Mouse (Mus musculus) 416B (cell line): ENCODE data around the gene Ggt5.
A peak's percentile ranks its signal among the peaks of the same experiment; 100 is the strongest.

Source experiments
- DNase-seq: peaks from one replicate; pipeline ENCODE4 v3.0.0; 2011; ENCODE audit warnings: low read depth

Gene Ggt5

GRCm38 (mm10) chr10:75568441-75568840 is 20.7 kb upstream of the Ggt5 start:
- no peak for DNase-seq

GRCm38 (mm10) chr10:75568851-75569250 is 20.3 kb upstream of the Ggt5 start:
- no peak for DNase-seq

DNA sequence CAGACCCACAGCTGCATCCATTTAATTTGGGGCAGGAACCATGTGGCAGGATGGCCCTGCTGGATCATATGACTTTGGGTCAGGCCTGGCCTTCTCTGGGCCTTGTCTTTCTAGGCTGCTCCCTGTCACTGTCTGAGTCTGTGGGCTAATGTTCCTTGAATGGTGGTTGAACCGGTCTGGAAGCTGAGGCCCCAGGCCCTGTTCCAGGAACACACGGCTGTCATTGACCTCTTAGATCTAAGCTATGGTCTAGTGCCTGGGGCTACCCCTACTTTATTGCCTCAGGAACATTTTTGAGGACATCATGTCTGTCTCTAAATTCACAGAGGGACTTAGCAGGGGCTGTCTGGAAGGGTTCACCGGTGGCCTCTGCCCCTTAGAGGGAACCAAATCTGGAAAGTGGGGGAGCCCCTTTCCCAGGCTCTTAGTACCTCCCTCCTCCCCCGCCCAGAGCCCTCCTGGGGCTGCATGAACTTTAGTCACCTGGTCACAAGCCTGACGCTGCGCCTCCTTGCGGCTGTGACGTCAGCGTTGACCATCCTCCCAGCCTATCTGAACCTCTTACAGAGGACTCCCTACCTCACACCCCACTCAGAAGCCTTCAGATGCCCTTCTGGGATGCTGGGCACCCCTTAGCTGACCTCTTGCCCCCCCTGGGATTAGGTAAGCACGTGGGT is 18.0 kb upstream of the Ggt5 start:
- DNase-seq, result no peak

- DNase-seq, result no peak
These were observed 17.2 kb upstream of the Ggt5 start for GRCm38 (mm10) chr10:75571937-75572336.

GRCm38 (mm10) chr10:75573181-75573580 is 16.0 kb upstream of the Ggt5 start:
- DNase-seq, result no peak

- DNase-seq, result no peak
These were observed 15.2 kb upstream of the Ggt5 start for GRCm38 (mm10) chr10:75573965-75574364.

GRCm38 (mm10) chr10:75579129-75579528 is 10.0 kb upstream of the Ggt5 start:
- no peak for DNase-seq

DNA sequence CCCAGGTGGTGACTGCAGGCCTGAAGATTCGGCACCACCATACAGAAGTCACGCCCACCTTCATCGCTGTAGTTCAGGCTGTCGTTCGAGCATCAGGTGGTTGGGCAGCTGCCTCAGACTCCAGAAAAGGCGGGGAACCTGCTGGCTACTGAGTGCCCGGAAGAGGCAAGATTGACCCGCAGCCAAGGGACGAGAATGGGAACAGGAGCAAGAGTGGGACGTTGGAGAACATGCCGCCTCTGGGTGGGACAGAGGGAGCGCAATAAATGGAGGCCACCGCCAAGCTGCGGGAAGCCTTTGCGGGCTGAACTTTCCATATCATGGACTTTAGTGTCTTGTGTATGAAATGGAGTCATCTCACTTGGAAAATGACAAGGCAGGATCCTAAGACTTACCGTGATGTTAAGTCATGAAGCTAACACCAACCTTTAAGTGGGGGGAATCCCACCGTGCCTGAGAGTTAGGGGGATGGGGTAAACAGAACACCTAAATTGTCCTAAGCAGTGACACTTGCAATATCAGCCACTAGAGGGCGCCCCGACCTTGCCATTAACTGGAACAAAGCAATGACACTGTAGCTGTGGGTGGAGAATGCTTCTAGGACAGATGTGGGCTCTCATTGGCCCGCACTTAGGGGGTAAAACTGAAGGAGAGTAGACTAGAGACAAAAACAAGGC is 3.1 kb upstream of the Ggt5 start:
- DNase-seq, result peak; percentile 84

GRCm38 (mm10) chr10:75586553-75586879 is 2.6 kb upstream of the Ggt5 start:
- DNase-seq, result no peak

DNA sequence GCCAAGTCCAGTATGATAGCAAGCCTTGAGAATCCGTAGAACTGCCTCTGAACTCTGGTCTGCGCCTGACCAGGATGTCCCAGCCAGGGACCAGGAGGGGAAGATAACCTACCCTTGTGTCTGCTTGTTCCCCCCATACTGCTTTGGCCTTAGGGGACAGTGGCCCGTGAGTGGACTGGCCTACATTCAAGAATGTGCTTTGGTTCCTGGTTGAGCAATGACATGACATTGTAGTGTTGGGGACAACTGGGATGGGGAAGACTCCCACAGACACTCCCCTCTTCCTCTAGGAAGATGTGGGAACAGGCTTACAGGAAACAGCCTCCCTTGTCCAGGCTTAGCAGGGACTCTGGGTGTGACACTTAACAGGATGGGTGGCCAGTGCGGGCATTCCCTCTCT is 1.4 kb upstream of the Ggt5 start:
- no peak for DNase-seq

DNA sequence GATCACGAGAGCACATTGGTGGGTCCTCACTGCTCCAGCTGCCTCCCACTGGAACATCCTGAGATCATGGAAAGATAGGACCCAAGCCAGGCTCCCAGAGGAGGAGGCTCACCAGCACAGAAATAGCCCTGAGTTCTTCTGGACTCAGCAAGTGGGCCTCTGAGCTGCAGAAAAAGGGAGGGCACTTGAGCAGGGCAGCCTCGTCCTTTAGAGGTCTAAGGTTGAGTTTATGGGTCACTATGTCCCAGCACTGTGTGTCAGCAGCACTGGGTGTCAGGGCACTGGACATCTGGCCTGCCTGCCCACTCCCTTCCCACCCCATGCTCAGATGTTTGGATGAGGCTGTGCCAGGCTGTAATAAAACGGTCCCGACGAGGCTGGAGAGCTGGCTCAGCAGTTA is 804 bp upstream of the Ggt5 start:
- no peak for DNase-seq

DNA sequence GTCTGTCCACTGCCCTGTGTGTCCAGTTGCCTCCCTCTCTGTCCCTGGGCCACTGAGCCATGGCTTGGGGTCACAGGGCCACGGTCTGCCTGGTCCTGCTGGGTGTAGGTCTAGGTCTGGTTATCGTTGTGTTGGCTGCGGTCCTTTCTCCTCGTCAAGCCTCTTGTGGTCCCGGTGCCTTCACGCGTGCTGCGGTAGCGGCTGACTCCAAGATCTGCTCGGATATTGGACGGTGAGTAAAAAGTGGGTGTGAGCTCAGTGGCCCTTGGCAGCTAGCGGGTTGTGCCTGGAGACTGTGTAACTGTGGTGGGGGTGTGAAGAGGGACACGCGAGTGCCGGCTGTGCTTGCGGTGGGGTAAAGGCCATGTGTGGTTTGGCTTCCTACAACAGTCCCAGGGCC is 511 bp downstream of the Ggt5 start:
- DNase-seq, result peak; percentile 50

GRCm38 (mm10) chr10:75591211-75591894 is 2.2 kb downstream of the Ggt5 start:
- peak; percentile 98 for DNase-seq

GRCm38 (mm10) chr10:75592585-75592984 is 3.4 kb downstream of the Ggt5 start:
- no peak for DNase-seq

DNA sequence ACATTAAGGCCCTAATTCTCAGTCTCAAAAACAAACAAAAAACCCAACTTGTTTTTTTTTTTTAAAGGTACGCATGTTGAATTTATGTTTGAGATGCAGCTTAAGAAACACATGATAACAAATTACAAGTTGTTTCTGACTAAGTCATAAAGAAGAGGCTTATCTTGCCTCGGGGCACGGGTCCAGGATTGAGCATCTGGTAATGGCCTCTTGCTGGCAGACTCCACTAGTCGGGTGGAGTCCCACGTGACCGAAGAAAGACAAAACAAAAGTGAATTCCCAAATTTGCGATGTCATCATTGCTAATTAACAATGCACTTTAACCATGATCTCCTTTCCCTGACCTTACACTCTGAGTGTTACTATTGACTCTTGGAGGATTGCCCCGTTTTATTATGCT is 6.8 kb downstream of the Ggt5 start:
- no peak for DNase-seq

GRCm38 (mm10) chr10:75600189-75600730 is 11.1 kb downstream of the Ggt5 start:
- DNase-seq, result no peak

- no peak for DNase-seq
These were observed 16.2 kb downstream of the Ggt5 start for GRCm38 (mm10) chr10:75605162-75605846.

GRCm38 (mm10) chr10:75607253-75607652 is 18.1 kb downstream of the Ggt5 start:
- no peak for DNase-seq

DNA sequence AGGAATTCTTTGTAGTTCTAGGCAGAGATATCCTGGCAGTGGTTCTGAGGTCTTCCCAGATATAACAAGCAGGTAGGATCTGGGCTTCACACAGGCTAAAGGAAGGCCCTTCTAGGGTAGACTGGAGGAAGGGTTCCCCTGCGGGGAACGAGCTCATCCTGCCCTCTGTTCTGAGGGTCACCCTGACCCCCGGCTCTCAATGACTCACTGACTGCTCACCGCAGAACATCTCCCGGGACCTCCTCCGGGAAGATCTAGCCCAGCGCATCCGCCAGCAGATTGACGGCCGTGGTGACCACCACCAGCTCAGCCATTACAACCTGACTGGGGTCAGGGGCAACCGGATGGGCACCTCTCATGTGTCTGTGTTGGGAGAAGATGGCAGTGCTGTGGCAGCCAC is 19.8 kb downstream of the Ggt5 start:
- DNase-seq, result no peak

DNA sequence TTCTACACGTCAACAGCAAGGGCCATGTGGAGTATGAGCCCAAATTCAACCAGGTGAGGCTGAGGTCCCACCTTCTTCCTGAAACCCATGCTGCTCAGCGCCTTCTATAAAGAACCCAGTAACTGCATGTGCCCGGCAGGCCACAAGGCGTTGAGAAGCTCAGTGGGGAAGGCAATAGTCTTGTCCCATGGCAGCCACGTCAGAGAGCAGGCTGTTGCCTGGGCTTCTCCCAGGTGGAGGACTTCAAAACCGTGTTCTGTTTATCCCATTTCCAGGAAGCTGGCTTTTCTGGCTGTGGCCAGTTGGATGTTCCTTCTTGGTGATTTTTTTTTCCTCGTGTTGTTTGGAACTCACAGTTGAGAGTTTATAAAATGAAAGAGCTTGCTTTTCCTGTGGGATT is 21.3 kb downstream of the Ggt5 start:
- no peak for DNase-seq

DNA sequence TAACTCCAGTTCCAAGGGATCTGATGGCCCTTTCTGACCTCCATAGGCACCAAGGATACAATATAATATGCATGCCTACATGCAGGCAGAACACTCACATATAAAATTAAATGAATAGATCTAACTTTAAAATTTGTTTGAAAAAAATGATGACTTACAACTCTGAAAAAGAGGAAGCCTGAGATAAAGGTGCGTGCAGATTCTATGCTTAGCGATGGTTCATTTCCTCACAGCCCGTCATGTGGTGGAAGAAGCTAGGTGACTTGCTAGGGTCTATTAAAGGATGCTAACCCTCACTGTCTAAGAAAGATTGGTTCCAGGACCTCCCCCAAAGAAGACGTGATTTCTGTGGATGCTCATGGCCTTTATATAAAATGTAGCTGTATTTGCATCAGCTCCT is 26.9 kb downstream of the Ggt5 start:
- DNase-seq, result no peak

DNA sequence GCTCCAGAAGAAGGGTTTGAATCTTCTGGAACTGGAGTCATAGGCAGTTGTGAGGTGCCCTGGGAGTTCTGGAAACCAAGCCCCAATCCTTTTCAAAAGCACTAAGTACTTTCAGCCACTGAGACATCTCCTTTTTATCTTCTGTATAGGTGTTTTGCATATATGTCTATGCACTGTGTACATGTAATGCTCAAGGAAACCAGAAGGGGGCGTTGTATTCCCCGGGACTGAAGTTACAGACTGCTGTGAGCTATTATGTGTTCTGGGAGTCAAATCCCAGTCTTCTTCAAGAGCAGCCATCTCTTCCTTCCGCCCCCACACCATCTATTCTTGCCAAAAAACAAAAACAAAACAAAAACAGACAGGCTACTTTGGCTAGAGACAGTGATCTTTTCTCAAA is 31.7 kb downstream of the Ggt5 start:
- DNase-seq, result no peak

DNA sequence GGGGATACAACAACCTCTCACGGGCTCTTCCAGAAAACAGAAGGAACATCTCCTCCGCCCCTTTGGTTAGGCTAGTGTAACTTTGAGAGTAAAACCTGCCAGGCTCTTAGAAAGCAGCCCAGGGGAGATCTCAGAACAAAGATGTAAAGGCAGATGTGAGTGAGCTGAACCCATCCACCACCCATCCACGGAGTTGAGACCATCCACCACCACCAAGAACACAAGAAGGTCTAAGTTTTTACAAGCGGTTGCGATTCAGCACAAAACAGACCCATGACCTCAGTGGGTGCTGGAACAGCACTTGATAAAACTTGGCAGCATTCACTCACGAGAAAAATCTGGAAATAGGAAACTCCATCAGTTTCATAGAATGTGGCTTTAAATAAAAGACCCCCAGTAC is 36.8 kb downstream of the Ggt5 start:
- DNase-seq, result no peak
